Mouse (Mus musculus): ENCODE measurements around the gene Mrps18a.

DNA sequence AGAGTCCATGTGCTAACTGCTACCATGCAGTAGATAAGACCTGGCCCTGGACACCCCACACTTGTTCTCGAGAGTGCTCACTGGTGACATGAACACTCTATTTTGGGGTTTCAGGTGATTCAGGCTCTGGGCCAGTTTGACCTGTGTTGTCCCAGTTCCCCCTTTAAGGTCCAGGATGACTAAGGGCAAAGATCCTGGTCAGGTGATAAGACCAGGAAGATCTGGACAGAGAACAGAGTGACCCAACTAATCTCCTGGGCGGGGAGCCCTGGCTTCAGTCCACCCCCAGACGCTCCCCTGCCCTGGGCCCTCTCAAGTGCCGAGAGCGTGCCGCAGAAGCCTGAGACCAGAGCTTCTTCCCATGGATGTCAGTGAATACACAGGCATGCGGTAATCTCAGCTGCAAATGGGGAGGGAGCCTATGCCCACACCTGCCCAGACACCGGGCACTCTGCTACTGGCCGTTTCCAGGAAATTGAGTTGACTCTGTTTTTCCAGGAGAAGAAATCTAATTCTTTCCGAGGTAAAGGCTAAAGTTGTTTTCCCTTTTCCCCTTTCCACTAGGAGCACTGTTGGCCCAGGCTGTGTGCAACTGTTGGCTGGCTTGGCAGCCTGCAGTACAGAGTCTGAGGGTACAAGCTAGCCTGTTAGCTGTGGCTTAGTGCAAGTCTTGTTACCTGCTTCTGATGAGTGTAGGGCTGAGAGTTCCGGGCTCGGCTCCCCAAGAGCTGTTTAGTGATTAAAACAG, 13.3 kb downstream of the Mrps18a start:
- TF ChIP-seq CTCF (IDR thresholded peaks at IDR 0.05; ENCODE audit: borderline replicate concordance, insufficient read depth, low read length), result no peak
- TF ChIP-seq POLR2A (IDR thresholded peaks at IDR 0.05; ENCODE audit: low read depth, low read length), result no peak

Data from embryonic fibroblast, embryonic 13.5 days (primary cell).